Mouse (Mus musculus) yolk sac, embryonic 10.5 days (tissue): ENCODE results near the gene Birc2.
"Not testable (repeated sequence)": the region's sequence is repeated elsewhere in the genome, so short reads cannot be mapped to it uniquely, and the experiment has no call there.

Experiments
- DNase-seq: peaks from one replicate; pipeline ENCODE4 v3.0.0-alpha.2; 2017; ENCODE audit warnings: low spot score

Gene Birc2

GRCm38 (mm10) chr9:7836905-7837805, at the start of gene Birc2:
Birc2 (minus strand) TSS chr9:7837064.
- DNase-seq = peak; percentile 97

GRCm38 (mm10) chr9:7884346-7884745, 47.5 kb upstream of the Birc2 start:
- no peak for DNase-seq

DNA sequence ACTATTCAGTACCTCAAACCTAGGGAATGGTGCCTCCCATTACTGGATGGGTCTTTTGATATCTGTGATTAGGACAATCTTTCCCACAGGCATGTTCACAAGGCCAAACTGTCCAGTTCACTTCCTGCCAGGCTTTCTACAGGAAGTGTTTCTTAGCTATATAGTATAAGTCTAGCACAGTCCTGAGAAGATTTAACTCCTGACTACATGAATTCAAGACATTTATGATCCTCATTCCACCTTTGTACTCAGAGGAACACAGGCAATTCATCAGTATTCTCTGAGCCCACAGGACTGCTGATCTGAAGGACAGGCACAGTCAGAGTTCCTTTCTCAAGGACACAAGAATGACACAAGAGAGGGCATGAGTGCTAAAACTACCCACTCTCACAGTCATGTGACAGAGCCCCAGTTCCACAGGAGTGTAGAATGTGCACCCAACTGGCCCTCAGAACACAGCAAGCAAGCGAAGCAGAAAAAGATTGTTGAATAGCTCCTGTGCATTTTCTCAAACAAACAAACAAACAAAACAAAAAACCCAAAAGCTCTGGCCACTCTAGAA, 45.5 kb upstream of the Birc2 start:
- DNase-seq = no peak

GRCm38 (mm10) chr9:7873511-7874211, 36.8 kb upstream of the Birc2 start:
- DNase-seq = no peak

DNA sequence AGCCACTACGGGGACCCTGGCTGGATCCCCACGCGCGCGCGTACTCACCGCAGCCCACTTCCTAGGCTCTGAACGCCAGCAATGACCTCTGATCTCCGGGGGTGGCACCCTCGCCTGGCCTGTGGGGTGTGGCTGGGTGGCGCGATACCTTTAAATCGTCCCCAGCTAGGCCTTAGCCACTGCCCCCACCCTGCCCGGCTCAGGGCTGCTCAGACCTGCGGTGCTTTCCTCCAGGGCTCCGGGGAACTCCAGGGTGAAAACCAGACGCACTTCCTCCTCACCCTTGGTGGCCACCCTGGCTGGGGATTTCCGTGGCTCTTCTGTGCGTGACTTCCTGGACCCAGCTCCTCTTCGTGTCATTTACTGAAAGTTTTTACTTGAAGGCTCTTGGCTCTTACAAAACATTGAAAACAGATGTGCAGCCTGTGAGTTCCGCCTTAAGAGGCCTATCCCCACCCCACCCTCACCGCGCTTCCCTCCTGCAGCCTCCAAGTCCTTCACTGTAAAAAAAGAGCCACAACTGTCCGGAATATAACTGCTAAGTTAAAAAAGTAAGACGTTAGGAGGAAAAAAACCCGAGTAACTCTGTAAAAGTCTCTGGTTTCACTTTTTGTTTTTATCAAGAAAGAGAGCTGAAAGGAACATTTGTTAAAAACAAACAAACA, 36.0 kb upstream of the Birc2 start, which contains the start of gene Birc3:
Birc3 (minus strand) TSS at position 412 of the 665 bp plus-strand sequence.
- DNase-seq = peak; percentile 86

DNA sequence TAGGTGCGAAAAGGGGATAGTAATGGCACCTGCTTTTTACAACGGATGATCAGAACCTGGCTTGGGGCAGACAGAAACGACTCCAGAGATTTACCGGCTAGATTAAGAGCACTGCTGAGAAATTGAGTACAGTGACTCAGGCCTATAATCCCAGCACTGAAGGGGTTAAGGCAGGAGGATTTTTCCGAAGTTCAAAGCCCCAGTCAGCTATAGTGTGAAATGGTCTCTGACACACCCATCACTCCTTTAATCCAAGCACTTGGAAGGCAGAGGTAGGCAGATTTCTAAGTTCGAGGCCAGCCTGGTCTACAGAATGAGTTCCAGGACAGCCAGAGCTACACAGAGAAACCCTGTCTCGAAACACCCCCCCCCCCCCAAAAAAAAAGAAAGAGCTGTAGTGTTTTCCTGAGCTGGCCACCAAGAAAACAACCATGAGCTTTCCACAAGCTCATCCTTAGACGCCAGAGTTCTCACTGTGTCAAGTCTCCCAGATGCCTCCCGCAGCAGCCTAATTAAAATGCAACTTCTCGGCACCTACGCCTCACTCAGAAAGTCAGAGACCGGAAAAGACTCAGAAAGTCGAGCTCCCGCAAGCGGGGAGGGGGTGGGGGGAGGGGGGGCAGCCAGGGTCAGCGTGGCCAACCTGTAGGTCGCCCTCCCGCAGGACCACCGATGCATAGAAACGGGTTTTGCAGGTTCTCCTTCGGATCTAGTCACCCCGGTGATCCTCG, 35.3 kb upstream of the Birc2 start:
- no peak for DNase-seq

DNA sequence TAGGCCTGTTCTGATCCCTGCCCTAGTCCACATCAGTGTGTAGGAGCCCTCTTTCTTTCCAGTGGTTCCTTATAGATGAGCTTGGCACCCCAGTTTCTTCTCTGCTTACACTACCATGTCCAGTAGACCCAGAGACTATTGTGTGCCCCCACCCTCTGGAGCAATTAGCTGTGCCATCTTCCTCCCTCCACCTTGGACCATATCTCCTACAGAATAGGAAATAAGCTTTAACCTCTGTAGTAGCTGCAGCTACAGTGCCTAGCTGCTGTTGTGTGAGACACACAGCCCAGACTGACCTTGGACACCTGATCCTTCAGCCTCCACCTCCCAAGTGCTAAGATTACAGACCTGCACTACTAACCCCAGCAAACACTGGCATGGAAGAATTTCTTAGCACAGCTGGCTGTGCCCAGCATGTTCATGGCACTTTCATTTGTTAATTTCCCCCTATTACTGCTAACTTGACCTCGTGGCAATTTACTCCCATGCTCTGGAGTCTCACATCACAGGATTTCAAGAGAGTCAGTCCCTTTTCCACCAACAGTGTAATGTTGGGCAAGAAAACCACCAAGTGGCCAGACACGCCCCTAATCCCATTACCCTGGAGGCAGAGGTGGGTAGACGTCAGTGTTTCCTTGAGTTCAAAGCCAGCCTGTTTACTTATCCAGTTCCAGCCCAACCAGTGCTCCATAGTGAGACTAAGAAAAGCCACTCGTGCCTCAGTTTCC, 34.6 kb upstream of the Birc2 start:
- no peak for DNase-seq

DNA sequence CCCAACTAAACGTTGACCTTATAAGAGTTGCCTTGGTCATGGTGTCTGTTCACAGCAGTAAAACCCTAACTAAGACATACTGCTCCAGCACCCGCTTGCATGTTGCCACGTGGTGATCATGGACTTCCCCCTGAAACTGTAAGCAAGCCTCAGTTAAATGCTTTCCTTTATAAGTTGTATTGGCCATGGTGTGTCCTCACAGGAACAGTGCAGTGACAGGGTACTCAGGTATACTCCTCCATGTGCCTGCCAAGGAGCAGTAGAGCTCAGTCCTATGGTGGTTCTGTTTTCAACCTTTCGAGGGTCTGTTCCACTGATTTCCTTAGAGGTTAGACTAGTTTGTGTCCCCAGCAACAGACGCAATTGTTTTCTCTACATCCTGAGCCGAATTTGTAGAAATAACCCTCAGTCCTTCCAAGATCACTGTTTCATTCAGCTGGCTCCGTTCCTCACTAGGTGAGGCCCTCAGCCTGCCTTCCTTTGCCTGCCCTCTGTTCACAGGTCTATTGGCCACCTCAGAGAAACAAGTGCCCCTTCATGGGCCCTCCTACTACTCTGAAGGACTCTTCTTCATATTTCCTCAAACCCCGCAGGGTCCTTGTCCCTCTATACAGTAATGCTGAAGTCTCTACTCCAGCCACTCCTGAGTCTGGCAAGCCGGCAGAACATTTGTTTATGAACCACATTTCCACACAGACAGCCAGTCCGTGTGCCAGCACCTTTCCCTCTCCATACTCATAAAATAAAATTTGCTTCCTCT, 33.9 kb upstream of the Birc2 start:
- no peak for DNase-seq

DNA sequence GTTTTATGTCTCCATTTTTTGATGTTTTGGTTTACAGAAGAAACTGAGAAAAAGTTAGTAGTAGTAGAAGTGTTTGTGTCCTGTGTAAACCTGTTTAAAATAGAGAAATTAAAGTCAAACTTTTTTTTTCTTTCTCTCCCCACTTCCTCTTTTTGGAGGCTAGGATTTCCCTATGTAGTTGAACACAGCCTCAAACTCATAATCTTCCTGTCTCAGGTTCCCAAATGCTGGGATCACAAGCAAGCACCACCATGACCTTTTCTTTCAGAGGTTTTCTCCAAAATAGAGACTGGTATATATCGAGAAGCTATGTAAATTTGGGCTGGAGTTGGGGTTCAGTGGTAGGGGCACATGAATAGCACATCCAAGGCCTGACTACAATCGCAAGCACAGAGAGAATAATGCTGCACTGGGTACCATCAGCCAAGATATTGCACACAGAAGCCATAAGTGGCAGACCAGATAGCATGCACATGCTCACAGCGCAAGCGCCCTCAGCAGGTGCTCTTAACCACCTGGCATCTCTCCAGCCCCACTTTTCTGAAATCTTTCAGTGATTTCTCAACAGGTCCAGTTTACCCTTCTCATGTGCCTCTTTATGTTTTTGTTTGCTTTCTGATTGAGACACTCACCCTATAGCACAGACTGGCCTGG, 32.1 kb upstream of the Birc2 start:
- no peak for DNase-seq

DNA sequence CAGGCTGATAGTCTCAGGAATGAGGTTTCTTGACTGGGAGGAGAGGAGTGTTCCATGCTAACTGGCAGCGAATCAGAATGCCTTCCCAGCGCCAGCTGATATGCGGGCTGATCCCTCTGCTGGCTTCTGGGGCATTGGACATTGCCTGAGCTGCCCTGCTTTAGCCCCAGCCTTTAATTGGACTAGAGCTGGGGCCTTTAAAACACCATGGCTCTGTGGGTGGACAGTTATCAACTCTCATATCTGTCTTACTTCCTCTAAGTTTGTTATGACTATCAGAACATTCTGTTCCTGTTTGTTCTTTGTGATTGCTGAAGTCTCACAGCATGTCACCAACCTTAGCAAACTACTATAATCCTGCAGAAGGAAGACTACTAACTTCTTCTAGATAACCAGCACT, 31.1 kb upstream of the Birc2 start:
- no peak for DNase-seq

- DNase-seq = not testable (repeated sequence)
These were observed 30.1 kb upstream of the Birc2 start for GRCm38 (mm10) chr9:7866981-7867380.

DNA sequence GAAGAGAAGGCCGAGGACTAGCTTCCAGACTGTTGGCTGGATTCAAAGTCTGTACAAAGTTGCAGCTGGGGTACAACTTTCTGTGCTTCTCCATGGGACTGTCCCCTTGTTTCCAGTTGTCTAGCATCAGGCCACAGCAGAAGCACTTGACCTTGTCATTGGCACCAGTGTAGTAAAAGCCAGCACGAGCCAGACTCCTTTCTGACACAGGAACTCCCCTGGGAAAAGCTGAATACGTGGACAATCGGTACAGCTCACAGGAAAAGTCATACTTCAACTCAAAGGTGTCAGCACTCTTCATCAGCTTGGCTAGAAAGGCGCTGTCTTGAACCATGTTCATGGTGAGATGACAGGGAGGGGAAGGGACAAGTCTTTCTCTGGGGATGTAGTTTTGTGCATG, 24.1 kb upstream of the Birc2 start:
- no peak for DNase-seq

GRCm38 (mm10) chr9:7855912-7856311, 19.0 kb upstream of the Birc2 start:
- DNase-seq = no peak

DNA sequence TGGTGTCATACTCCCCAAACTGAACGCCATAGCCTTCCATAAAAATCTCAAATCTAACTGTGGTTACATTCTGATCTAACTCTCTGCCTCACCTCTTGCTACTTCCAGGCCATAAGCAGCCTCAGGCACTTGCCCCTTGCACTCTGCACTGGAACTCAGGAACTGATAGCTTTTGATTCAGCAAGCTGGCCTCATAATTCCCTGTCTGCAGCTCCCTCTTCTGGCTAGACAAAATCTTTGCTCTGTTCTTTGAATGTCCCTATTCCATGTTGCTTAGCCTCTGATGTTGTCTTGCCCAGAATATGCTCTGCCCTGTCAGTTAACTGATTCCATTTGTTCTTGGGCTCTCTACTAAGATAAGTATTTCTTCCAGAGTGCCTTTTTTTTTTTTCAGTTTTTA, 18.5 kb upstream of the Birc2 start:
- peak; percentile 59 for DNase-seq

DNA sequence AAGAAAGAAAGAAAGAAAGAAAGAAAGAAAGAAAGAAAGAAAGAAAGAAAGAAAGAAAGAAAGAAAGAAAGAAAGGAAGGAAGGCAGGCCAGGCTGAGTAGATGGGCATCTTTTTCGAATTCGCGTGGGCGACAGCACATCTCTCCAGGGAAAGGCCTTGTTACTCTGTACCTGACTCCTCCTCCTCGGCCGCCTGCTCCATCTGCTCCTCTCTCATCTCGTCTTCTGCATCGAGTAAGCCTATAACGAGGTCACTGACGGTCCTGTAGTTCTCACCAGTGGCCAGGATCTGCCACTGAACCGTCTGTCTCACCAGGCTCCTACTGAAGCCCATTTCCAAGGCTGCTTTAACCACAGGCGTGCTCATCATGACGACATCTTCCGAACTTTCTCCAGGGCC, 17.3 kb upstream of the Birc2 start:
- DNase-seq = not testable (repeated sequence)

- DNase-seq = peak; percentile 41
These were observed 15.7 kb upstream of the Birc2 start for GRCm38 (mm10) chr9:7852346-7853230.

- DNase-seq = no peak
These were observed 15.0 kb upstream of the Birc2 start for GRCm38 (mm10) chr9:7851841-7852240.

DNA sequence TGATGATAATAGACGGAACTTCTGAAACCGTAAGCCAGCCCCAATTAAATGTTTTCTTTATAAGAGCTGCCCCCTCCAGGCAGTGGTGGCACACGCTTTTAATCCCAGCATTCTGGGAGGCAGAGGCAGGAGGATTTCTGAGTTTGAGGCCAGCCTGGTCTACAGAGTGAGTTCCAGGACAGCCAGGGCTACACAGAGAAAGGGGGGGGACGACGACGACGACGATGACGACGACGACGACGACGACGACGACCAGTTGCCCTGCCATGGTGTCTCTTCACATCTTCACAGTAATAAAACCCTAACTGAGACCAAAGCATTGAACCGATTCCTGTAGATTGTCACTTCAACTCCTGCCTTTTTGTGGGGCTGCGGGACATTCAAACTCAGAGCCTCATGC, 11.3 kb upstream of the Birc2 start:
- DNase-seq = no peak
